Mouse (Mus musculus): ENCODE measurements at regions not wholly inside any gene's neighbourhood (a gene's known extent, or its start where the extent isn't known, plus 50 kb on each side); places are given as distances from the start of the nearest gene placed in this dataset.
"Not testable (repeated sequence)": the region's sequence is repeated elsewhere in the genome, so short reads cannot be mapped to it uniquely, and the experiment has no call there.

GRCm38 (mm10) chr9:4234796-4235195, 74.5 kb downstream of the Aasdhppt start:
- Histone ChIP-seq H3K9ac (ENCODE audit: low read depth, poor library complexity, severe bottlenecking) (no peak overlapping the region), H3K4me1 (ENCODE audit: control insufficient read depth, insufficient read depth, low read length) (no peaks in the 10 kb centered on the region), H3K27me3 (ENCODE audit: control insufficient read depth, insufficient read depth, low read length, poor library complexity, severe bottlenecking) (no peaks in the 10 kb centered on the region), H3K27ac (ENCODE audit: insufficient read depth, low read length) (no peak overlapping the region), H3K9me3 (replicated peaks; ENCODE audit: control insufficient read depth, insufficient read depth, low read length, poor library complexity, severe bottlenecking) (no peaks in the 10 kb centered on the region), H3K36me3 (ENCODE audit: control insufficient read depth, insufficient read depth, low read length, poor library complexity, severe bottlenecking) (no peaks in the 10 kb centered on the region), H3K4me3 (ENCODE audit: low read depth, low read length) (no peak overlapping the region)
- TF ChIP-seq CTCF (IDR thresholded peaks at IDR 0.05; ENCODE audit: low read depth, low read length): no peak

GRCm38 (mm10) chr9:4214571-4214970, 94.7 kb downstream of the Aasdhppt start:
- peaks cover 17% of the 10 kb centered on the region for H3K9me3 ChIP-seq (replicated peaks; ENCODE audit: control insufficient read depth, insufficient read depth, low read length, poor library complexity, severe bottlenecking)
- not testable (repeated sequence) for H3K4me3 ChIP-seq (ENCODE audit: low read depth, low read length); H3K27ac ChIP-seq (ENCODE audit: insufficient read depth, low read length); H3K27me3 ChIP-seq (ENCODE audit: control insufficient read depth, insufficient read depth, low read length, poor library complexity, severe bottlenecking); H3K36me3 ChIP-seq (ENCODE audit: control insufficient read depth, insufficient read depth, low read length, poor library complexity, severe bottlenecking); H3K4me1 ChIP-seq (ENCODE audit: control insufficient read depth, insufficient read depth, low read length); H3K9ac ChIP-seq (ENCODE audit: low read depth, poor library complexity, severe bottlenecking)

- H3K4me3 ChIP-seq (ENCODE audit: low read depth, low read length): no peak overlapping the region
- no peak overlapping the region for H3K27ac ChIP-seq (ENCODE audit: insufficient read depth, low read length)
- H3K9ac ChIP-seq (ENCODE audit: low read depth, poor library complexity, severe bottlenecking): no peak overlapping the region
- H3K36me3 ChIP-seq (ENCODE audit: control insufficient read depth, insufficient read depth, low read length, poor library complexity, severe bottlenecking): no peaks in the 10 kb centered on the region
- TF ChIP-seq POLR2A (IDR thresholded peaks at IDR 0.05; ENCODE audit: insufficient read depth, low read length): no peak
- no peak for TF ChIP-seq CTCF (IDR thresholded peaks at IDR 0.05; ENCODE audit: low read depth, low read length)
- no peaks in the 10 kb centered on the region for H3K27me3 ChIP-seq (ENCODE audit: control insufficient read depth, insufficient read depth, low read length, poor library complexity, severe bottlenecking)
- peaks cover 19% of the 10 kb centered on the region for H3K9me3 ChIP-seq (replicated peaks; ENCODE audit: control insufficient read depth, insufficient read depth, low read length, poor library complexity, severe bottlenecking)
- no peaks in the 10 kb centered on the region for H3K4me1 ChIP-seq (ENCODE audit: control insufficient read depth, insufficient read depth, low read length)
Measured at GRCm38 (mm10) chr9:4209987-4210476, 99.2 kb downstream of the Aasdhppt start.

- not testable (repeated sequence) for H3K27ac ChIP-seq (ENCODE audit: insufficient read depth, low read length); H3K36me3 ChIP-seq (ENCODE audit: control insufficient read depth, insufficient read depth, low read length, poor library complexity, severe bottlenecking); H3K9ac ChIP-seq (ENCODE audit: low read depth, poor library complexity, severe bottlenecking); H3K27me3 ChIP-seq (ENCODE audit: control insufficient read depth, insufficient read depth, low read length, poor library complexity, severe bottlenecking); H3K4me3 ChIP-seq (ENCODE audit: low read depth, low read length); H3K4me1 ChIP-seq (ENCODE audit: control insufficient read depth, insufficient read depth, low read length)
- peaks cover 13% of the 10 kb centered on the region for H3K9me3 ChIP-seq (replicated peaks; ENCODE audit: control insufficient read depth, insufficient read depth, low read length, poor library complexity, severe bottlenecking)
Measured at GRCm38 (mm10) chr9:4192737-4193136, 116.5 kb downstream of the Aasdhppt start.

GRCm38 (mm10) chr9:4156011-4156410, 153.3 kb downstream of the Aasdhppt start:
- Histone ChIP-seq H3K9ac (ENCODE audit: low read depth, poor library complexity, severe bottlenecking) (peak overlapping the region; percentile 43), H3K4me3 (ENCODE audit: low read depth, low read length) (peak overlapping the region; percentile 70)
- not testable (repeated sequence) for H3K9me3 ChIP-seq (replicated peaks; ENCODE audit: control insufficient read depth, insufficient read depth, low read length, poor library complexity, severe bottlenecking); H3K36me3 ChIP-seq (ENCODE audit: control insufficient read depth, insufficient read depth, low read length, poor library complexity, severe bottlenecking); H3K27me3 ChIP-seq (ENCODE audit: control insufficient read depth, insufficient read depth, low read length, poor library complexity, severe bottlenecking); H3K27ac ChIP-seq (ENCODE audit: insufficient read depth, low read length); H3K4me1 ChIP-seq (ENCODE audit: control insufficient read depth, insufficient read depth, low read length)

GRCm38 (mm10) chr9:4138829-4139228, 170.4 kb downstream of the Aasdhppt start:
- H3K9me3 ChIP-seq (replicated peaks; ENCODE audit: control insufficient read depth, insufficient read depth, low read length, poor library complexity, severe bottlenecking); H3K27ac ChIP-seq (ENCODE audit: insufficient read depth, low read length); H3K4me3 ChIP-seq (ENCODE audit: low read depth, low read length); H3K4me1 ChIP-seq (ENCODE audit: control insufficient read depth, insufficient read depth, low read length); H3K27me3 ChIP-seq (ENCODE audit: control insufficient read depth, insufficient read depth, low read length, poor library complexity, severe bottlenecking); H3K36me3 ChIP-seq (ENCODE audit: control insufficient read depth, insufficient read depth, low read length, poor library complexity, severe bottlenecking); H3K9ac ChIP-seq (ENCODE audit: low read depth, poor library complexity, severe bottlenecking): not testable (repeated sequence)

- no peak overlapping the region for H3K9ac ChIP-seq (ENCODE audit: low read depth, poor library complexity, severe bottlenecking)
- no peaks in the 10 kb centered on the region for H3K36me3 ChIP-seq (ENCODE audit: control insufficient read depth, insufficient read depth, low read length, poor library complexity, severe bottlenecking)
- no peaks in the 10 kb centered on the region for H3K9me3 ChIP-seq (replicated peaks; ENCODE audit: control insufficient read depth, insufficient read depth, low read length, poor library complexity, severe bottlenecking)
- H3K4me1 ChIP-seq (ENCODE audit: control insufficient read depth, insufficient read depth, low read length): no peaks in the 10 kb centered on the region
- H3K27ac ChIP-seq (ENCODE audit: insufficient read depth, low read length): no peak overlapping the region
- TF ChIP-seq EP300 (IDR thresholded peaks at IDR 0.05; ENCODE audit: insufficient read depth, low read depth, low read length) (no peak), POLR2A (IDR thresholded peaks at IDR 0.05; ENCODE audit: insufficient read depth, low read length) (no peak), CTCF (IDR thresholded peaks at IDR 0.05; ENCODE audit: low read depth, low read length) (no peak)
- no peak overlapping the region for H3K4me3 ChIP-seq (ENCODE audit: low read depth, low read length)
- H3K27me3 ChIP-seq (ENCODE audit: control insufficient read depth, insufficient read depth, low read length, poor library complexity, severe bottlenecking): no peaks in the 10 kb centered on the region
Measured at GRCm38 (mm10) chr9:4092518-4092917, 216.8 kb downstream of the Aasdhppt start.

Data from ES-Bruce4 (cell line).